Mouse (Mus musculus): Measurements from ENCODE around the gene Nxpe5. TPM values are rescaled to one million over a fixed set of nuclear protein-coding genes. Genes with fewer than 3 reads are reported as not detected.
"Not testable (repeated sequence)": the region's sequence is repeated elsewhere in the genome, so short reads cannot be mapped to it uniquely, and the experiment has no call there.

The Nxpe5 gene
- polyA plus RNA-seq, 1 experiment, result 1.6 TPM

GRCm38 (mm10) chr5:138199576-138199975 lies 26.1 kb upstream of the Nxpe5 start:
- Histone ChIP-seq H3K27ac (ENCODE audit: insufficient read depth, low read length) (no peak overlapping the region), H3K36me3 (ENCODE audit: control insufficient read depth, insufficient read depth, low read length) (no peaks in the 10 kb centered on the region), H3K4me3 (ENCODE audit: extremely low read depth, insufficient read depth, insufficient read length) (no peak overlapping the region), H3K4me1 (ENCODE audit: control insufficient read depth, insufficient read depth, insufficient read length) (peaks cover 5% of the 10 kb centered on the region; the same call in 1 of the 2 replicates), H3K27me3 (ENCODE audit: control insufficient read depth, insufficient read depth, low read length) (no peaks in the 10 kb centered on the region)
- TF ChIP-seq POLR2A (IDR thresholded peaks at IDR 0.05; ENCODE audit: low read depth, low read length) (no peak), CTCF (IDR thresholded peaks at IDR 0.05; ENCODE audit: extremely low read depth, insufficient read depth, insufficient read length, insufficient replicate concordance) (no peak)
- no peak for DNase-seq (ENCODE audit: low read depth in 1 of 2, low spot score in 2 of 2)
- WGBS, result 8% methylated on average over 1 of the region's 1 CpGs

DNA sequence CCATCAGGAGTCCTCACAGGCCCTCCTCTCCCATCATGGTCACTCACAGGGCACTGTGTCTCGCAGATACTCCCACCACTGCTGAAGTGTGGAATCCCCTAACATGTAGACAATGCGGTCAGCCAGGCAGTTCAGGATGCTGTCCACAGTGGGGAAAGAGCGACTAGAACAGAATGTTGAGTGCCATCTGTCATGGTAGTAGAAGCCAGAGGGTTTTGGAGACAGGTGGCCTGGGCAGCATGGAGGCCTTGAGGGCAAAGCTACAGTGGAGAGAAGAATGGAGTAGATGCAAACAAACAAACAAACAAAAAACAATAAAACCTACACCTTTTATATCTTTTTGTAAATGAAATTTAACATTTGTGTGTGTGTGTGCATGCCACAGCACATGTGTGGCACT lies 23.6 kb upstream of the Nxpe5 start:
- Histone ChIP-seq H3K4me3 (ENCODE audit: extremely low read depth, insufficient read depth, insufficient read length) (no peak overlapping the region), H3K4me1 (ENCODE audit: control insufficient read depth, insufficient read depth, insufficient read length) (no peaks in the 10 kb centered on the region), H3K27ac (ENCODE audit: insufficient read depth, low read length) (no peak overlapping the region), H3K27me3 (ENCODE audit: control insufficient read depth, insufficient read depth, low read length) (no peaks in the 10 kb centered on the region), H3K36me3 (ENCODE audit: control insufficient read depth, insufficient read depth, low read length) (no peaks in the 10 kb centered on the region)
- WGBS, result 93% methylated on average over 3 of the region's 3 CpGs
- TF ChIP-seq POLR2A (IDR thresholded peaks at IDR 0.05; ENCODE audit: low read depth, low read length) (no peak), CTCF (IDR thresholded peaks at IDR 0.05; ENCODE audit: extremely low read depth, insufficient read depth, insufficient read length, insufficient replicate concordance) (no peak)
- DNase-seq (ENCODE audit: low read depth in 1 of 2, low spot score in 2 of 2), result no peak

DNA sequence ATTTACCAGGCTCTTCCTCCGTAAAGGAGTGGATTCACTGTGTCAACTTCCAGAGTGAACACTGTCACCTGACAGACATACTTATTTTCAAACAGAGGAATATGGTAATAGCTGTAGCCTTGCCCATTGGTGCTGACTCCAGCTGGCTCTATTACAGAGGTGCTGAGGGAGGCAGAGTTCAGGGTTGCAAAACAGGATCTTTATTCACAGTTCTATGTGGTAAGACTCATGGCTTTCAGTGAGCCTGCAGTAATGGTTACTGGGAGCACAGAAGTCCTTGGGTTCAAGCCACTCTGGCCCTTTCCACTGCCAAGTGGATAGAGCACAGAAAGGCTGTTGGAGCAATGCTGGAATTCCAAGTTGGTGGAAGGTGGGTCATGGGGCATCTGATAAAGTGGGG lies 18.4 kb upstream of the Nxpe5 start:
- no peaks in the 10 kb centered on the region for H3K27me3 ChIP-seq (ENCODE audit: control insufficient read depth, insufficient read depth, low read length)
- H3K36me3 ChIP-seq (ENCODE audit: control insufficient read depth, insufficient read depth, low read length), result no peaks in the 10 kb centered on the region
- no peak for DNase-seq (ENCODE audit: low read depth in 1 of 2, low spot score in 2 of 2)
- TF ChIP-seq POLR2A (IDR thresholded peaks at IDR 0.05; ENCODE audit: low read depth, low read length) (no peak), CTCF (IDR thresholded peaks at IDR 0.05; ENCODE audit: extremely low read depth, insufficient read depth, insufficient read length, insufficient replicate concordance) (no peak)
- no peak overlapping the region for H3K27ac ChIP-seq (ENCODE audit: insufficient read depth, low read length)
- no peaks in the 10 kb centered on the region for H3K4me1 ChIP-seq (ENCODE audit: control insufficient read depth, insufficient read depth, insufficient read length)
- whole genome bisulfite sequencing, result 78% methylated on average over 1 of the region's 1 CpGs
- H3K4me3 ChIP-seq (ENCODE audit: extremely low read depth, insufficient read depth, insufficient read length), result no peak overlapping the region

DNA sequence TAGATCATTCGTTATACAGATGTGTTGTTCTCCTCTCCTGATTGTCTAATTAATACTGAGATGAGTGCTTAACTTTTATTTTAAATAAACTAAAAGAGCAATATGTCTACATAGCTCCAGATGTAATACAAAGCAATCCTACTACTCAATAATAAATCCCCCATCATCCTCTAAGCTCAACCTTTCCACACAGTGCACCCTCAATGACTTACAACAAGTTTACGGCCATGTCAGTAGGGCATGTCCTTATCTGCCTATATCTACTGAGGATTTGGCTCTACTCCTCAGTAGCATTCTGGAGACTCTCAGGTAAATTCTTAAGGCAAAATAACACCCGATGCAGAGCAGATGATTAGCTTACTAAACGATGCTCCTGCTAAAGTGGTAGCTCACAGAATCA lies 17.8 kb upstream of the Nxpe5 start:
- TF ChIP-seq POLR2A (IDR thresholded peaks at IDR 0.05; ENCODE audit: low read depth, low read length), result no peak
- no peak for TF ChIP-seq CTCF (IDR thresholded peaks at IDR 0.05; ENCODE audit: extremely low read depth, insufficient read depth, insufficient read length, insufficient replicate concordance)
- 86% methylated on average over 4 of the region's 4 CpGs for WGBS
- Histone ChIP-seq H3K36me3 (ENCODE audit: control insufficient read depth, insufficient read depth, low read length) (no peaks in the 10 kb centered on the region), H3K27me3 (ENCODE audit: control insufficient read depth, insufficient read depth, low read length) (no peaks in the 10 kb centered on the region), H3K4me1 (ENCODE audit: control insufficient read depth, insufficient read depth, insufficient read length) (no peaks in the 10 kb centered on the region), H3K4me3 (ENCODE audit: extremely low read depth, insufficient read depth, insufficient read length) (no peak overlapping the region), H3K27ac (ENCODE audit: insufficient read depth, low read length) (no peak overlapping the region)
- no peak for DNase-seq (ENCODE audit: low read depth in 1 of 2, low spot score in 2 of 2)

GRCm38 (mm10) chr5:138216632-138217031 lies 9.1 kb upstream of the Nxpe5 start:
- H3K4me3 ChIP-seq (ENCODE audit: extremely low read depth, insufficient read depth, insufficient read length); DNase-seq (ENCODE audit: low read depth in 1 of 2, low spot score in 2 of 2); H3K27me3 ChIP-seq (ENCODE audit: control insufficient read depth, insufficient read depth, low read length); H3K4me1 ChIP-seq (ENCODE audit: control insufficient read depth, insufficient read depth, insufficient read length); H3K36me3 ChIP-seq (ENCODE audit: control insufficient read depth, insufficient read depth, low read length); H3K27ac ChIP-seq (ENCODE audit: insufficient read depth, low read length): not testable (repeated sequence)
- 86% methylated on average over 13 of the region's 13 CpGs for WGBS

DNA sequence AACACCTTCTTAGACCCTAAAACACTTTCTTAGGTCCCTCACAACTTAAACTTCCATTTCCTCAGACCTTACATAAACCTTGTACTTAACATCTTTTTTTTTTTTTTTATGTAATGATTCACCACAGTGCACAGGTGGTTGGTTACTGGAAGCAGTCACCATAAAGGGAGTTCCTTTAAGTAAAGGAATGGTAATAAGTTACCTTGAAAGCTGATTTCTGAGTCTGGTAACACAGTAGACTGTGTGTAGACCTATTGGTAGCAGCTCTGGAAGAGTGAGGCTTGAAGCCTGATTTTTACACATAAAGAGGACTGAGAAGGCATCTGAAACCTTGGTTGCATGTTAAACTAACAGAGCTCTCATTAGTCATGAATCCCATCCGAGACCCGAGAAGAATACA lies 5.8 kb upstream of the Nxpe5 start:
- no peak for DNase-seq (ENCODE audit: low read depth in 1 of 2, low spot score in 2 of 2)
- WGBS, result 71% methylated on average over 2 of the region's 2 CpGs
- H3K4me3 ChIP-seq (ENCODE audit: extremely low read depth, insufficient read depth, insufficient read length), result no peak overlapping the region

DNA sequence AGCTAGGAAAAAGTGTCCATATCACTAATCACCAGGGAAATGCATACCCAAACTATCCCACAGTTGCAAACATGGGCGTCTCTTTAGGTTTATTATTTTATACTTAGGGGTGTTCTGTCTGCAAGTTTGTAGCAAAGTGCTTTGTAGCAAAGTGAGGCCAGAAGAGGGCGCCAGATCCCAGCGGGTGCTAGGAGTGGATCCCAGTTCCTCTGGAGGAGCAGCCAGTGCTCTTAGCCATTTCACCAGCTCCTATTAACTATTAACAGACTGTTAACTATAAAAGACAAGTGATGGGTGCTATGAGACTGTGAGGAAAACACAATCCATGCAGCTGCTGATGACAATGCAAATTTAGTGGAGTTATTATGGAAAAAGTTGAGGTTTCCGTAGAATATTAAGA lies 3.6 kb upstream of the Nxpe5 start:
- DNase-seq (ENCODE audit: low read depth in 1 of 2, low spot score in 2 of 2), result peak; percentile 29 to 86

More for the DNA sequence above, 5.8 kb upstream of the Nxpe5 start:
- Histone ChIP-seq H3K4me1 (ENCODE audit: control insufficient read depth, insufficient read depth, insufficient read length) (no peaks in the 10 kb centered on the region), H3K36me3 (ENCODE audit: control insufficient read depth, insufficient read depth, low read length) (no peaks in the 10 kb centered on the region), H3K27ac (ENCODE audit: insufficient read depth, low read length) (no peak overlapping the region), H3K27me3 (ENCODE audit: control insufficient read depth, insufficient read depth, low read length) (no peaks in the 10 kb centered on the region)
- TF ChIP-seq CTCF (IDR thresholded peaks at IDR 0.05; ENCODE audit: extremely low read depth, insufficient read depth, insufficient read length, insufficient replicate concordance) (no peak), POLR2A (IDR thresholded peaks at IDR 0.05; ENCODE audit: low read depth, low read length) (no peak)

More for the DNA sequence above, 3.6 kb upstream of the Nxpe5 start:
- 18% methylated on average over 4 of the region's 4 CpGs for WGBS
- H3K27ac ChIP-seq (ENCODE audit: insufficient read depth, low read length), result no peak overlapping the region
- no peaks in the 10 kb centered on the region for H3K36me3 ChIP-seq (ENCODE audit: control insufficient read depth, insufficient read depth, low read length)
- no peak overlapping the region for H3K4me3 ChIP-seq (ENCODE audit: extremely low read depth, insufficient read depth, insufficient read length)
- H3K4me1 ChIP-seq (ENCODE audit: control insufficient read depth, insufficient read depth, insufficient read length), result no peaks in the 10 kb centered on the region; the same call in 1 of the 2 replicates
- H3K27me3 ChIP-seq (ENCODE audit: control insufficient read depth, insufficient read depth, low read length), result no peaks in the 10 kb centered on the region
- no peak for TF ChIP-seq POLR2A (IDR thresholded peaks at IDR 0.05; ENCODE audit: low read depth, low read length)
- peak; percentile 80; the same call in 1 of the 2 replicates for TF ChIP-seq CTCF (IDR thresholded peaks at IDR 0.05; ENCODE audit: extremely low read depth, insufficient read depth, insufficient read length, insufficient replicate concordance)

Data from spleen, adult 2 months (tissue).